Mouse (Mus musculus) adrenal gland (tissue): ENCODE results near the gene Akap2.

ENCODE experiments used
- intact Hi-C: fragments of 180-260 bp; cut with DNase I; formaldehyde crosslinking; loops from one replicate; pipeline ENCODE4 v1.15.1; 2025

The Akap2 gene

GRCm38 (mm10) chr4:57697918-57698611 is 19.4 kb upstream of the Akap2 start:
- intact Hi-C loops, result no loop called here

- intact Hi-C loops, result no loop called here
These were observed 15.9 kb upstream of the Akap2 start for GRCm38 (mm10) chr4:57701576-57701975.

GRCm38 (mm10) chr4:57703574-57704470 is 13.6 kb upstream of the Akap2 start:
- intact Hi-C loops, result no loop called here

- intact Hi-C loops, result no loop called here
These were observed 12.9 kb upstream of the Akap2 start for GRCm38 (mm10) chr4:57704575-57704974.

GRCm38 (mm10) chr4:57715849-57716248 is 1.6 kb upstream of the Akap2 start:
- intact Hi-C loops, result no loop called here

- intact Hi-C loops, result no loop called here
These were observed 722 bp upstream of the Akap2 start for GRCm38 (mm10) chr4:57716735-57717134.

- intact Hi-C loops, result no loop called here
These were observed 1.9 kb downstream of the Akap2 start for GRCm38 (mm10) chr4:57719370-57719769.

- intact Hi-C loops, result no loop called here
These were observed 3.5 kb downstream of the Akap2 start for GRCm38 (mm10) chr4:57720869-57721361.

- intact Hi-C loops, result no loop called here
These were observed 4.8 kb downstream of the Akap2 start for GRCm38 (mm10) chr4:57722296-57722695.

- intact Hi-C loops, result no loop called here
These were observed 6.2 kb downstream of the Akap2 start for GRCm38 (mm10) chr4:57723659-57724058.

GRCm38 (mm10) chr4:57725569-57725968 is 8.1 kb downstream of the Akap2 start:
- intact Hi-C loops, result no loop called here

GRCm38 (mm10) chr4:57728611-57729183 is 11.2 kb downstream of the Akap2 start:
- intact Hi-C loops, result no loop called here

- intact Hi-C loops, result no loop called here
These were observed 12.6 kb downstream of the Akap2 start for GRCm38 (mm10) chr4:57730047-57730446.

- intact Hi-C loops, result no loop called here
These were observed 13.5 kb downstream of the Akap2 start for GRCm38 (mm10) chr4:57730801-57731598.

GRCm38 (mm10) chr4:57732351-57732750 is 14.9 kb downstream of the Akap2 start:
- intact Hi-C loops, result no loop called here

- intact Hi-C loops, result no loop called here
These were observed 16.0 kb downstream of the Akap2 start for GRCm38 (mm10) chr4:57733445-57733844.

- intact Hi-C loops, result no loop called here
These were observed 18.0 kb downstream of the Akap2 start for GRCm38 (mm10) chr4:57735426-57735825.

- intact Hi-C loops, result no loop called here
These were observed 21.5 kb downstream of the Akap2 start for GRCm38 (mm10) chr4:57738856-57739552.

GRCm38 (mm10) chr4:57743325-57743929 is 26.0 kb downstream of the Akap2 start:
- intact Hi-C loops, result no loop called here

GRCm38 (mm10) chr4:57750651-57751050 is 33.2 kb downstream of the Akap2 start:
- intact Hi-C loops, result no loop called here
